Mouse (Mus musculus) intestine, embryonic 15.5 days (tissue): ENCODE results near the gene Srsf3. TPM values are rescaled to one million over a fixed set of nuclear protein-coding genes. Genes with fewer than 3 reads are reported as not detected.
"Not testable (repeated sequence)": the region's sequence is repeated elsewhere in the genome, so short reads cannot be mapped to it uniquely, and the experiment has no call there.

Experiments
- ATAC-seq: fragments of 200-750 bp; cut with Nextera tagmentation; 2 replicates; pipeline ENCODE4 v1.8.0; 2017; ENCODE audit warnings: moderate TSS enrichment, moderate library complexity
- H3K27ac ChIP-seq: fragments of 300-500 bp; sonication (generic); 2 replicates; pipeline ENCODE4 v1.5.1; 2015; ENCODE audit warnings: mild to moderate bottlenecking, inconsistent platforms
- H3K27me3 ChIP-seq: fragments of 300-500 bp; sonication (generic); replicated peaks from 2 replicates; pipeline ENCODE4 v1.6.1; 2015; ENCODE audit warnings: inconsistent platforms
- H3K36me3 ChIP-seq: fragments of 300-500 bp; sonication (generic); 2 replicates; pipeline ENCODE4 v1.6.1; 2015; ENCODE audit warnings: inconsistent platforms
- H3K4me1 ChIP-seq: fragments of 300-500 bp; sonication (generic); replicated peaks from 2 replicates; pipeline ENCODE4 v1.6.1; 2015; ENCODE audit warnings: inconsistent platforms
- H3K4me2 ChIP-seq: fragments of 300-500 bp; sonication (generic); replicated peaks from 2 replicates; pipeline ENCODE4 v1.6.1; 2015; ENCODE audit warnings: mild to moderate bottlenecking, inconsistent platforms
- H3K4me3 ChIP-seq: fragments of 300-500 bp; sonication (generic); replicated peaks from 2 replicates; pipeline ENCODE4 v1.5.1; 2015; ENCODE audit warnings: inconsistent platforms
- H3K9ac ChIP-seq: fragments of 300-500 bp; sonication (generic); 2 replicates; pipeline ENCODE4 v1.6.1; 2015; ENCODE audit warnings: inconsistent platforms
- H3K9me3 ChIP-seq: fragments of 300-500 bp; sonication (generic); 2 replicates; pipeline ENCODE4 v1.6.1; 2016; ENCODE audit warnings: inconsistent platforms
- WGBS: fragments of 180-500 bp; shearing (Covaris S2); methylation state at CpG from one replicate; pipeline ENCODE4 v1.1.7; 2015; 5-methylcytosine and 5-hydroxymethylcytosine counted together
- polyA plus RNA-seq: library from polyadenylated mRNA; unstranded; fragments of >200 nt; fragmentation: Nextera tagmentation; extraction: Ambion mirVana; gene quantifications from 2 replicates; pipeline ENCODE4 v1.2.1, GENCODE M21; 2015

Srsf3 gene
- polyA plus RNA-seq, 1 experiment from 2014 or later = 544 TPM

DNA sequence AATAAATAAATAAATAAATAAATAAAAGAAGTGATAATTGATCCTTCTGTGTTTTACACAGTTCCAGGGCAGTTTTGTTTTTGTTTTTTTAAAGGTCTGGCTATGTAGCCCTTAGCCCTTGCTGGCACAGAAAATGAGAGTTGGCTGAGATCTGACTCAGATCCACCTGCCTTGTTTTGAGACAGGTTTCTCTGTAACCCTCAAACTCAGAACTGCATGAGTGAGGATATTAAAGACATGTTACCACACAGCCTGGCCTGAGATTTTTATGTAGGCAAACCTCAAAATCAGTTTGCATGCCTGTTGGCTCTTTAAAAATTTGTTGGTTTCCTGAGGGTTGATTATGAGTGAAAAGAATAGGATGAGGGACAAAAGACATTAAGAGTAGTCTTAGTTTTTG lies 3.1 kb downstream of the Srsf3 start:
- Histone ChIP-seq H3K9me3 (no peaks in the 10 kb centered on the region), H3K4me2 (peak overlapping the region; percentile 65), H3K27ac (no peak overlapping the region), H3K9ac (no peak overlapping the region), H3K4me1 (peaks cover 17% of the 10 kb centered on the region), H3K27me3 (no peaks in the 10 kb centered on the region), H3K4me3 (peak overlapping the region; percentile 63), H3K36me3 (peaks cover 28% of the 10 kb centered on the region)
- no peak for ATAC-seq

DNA sequence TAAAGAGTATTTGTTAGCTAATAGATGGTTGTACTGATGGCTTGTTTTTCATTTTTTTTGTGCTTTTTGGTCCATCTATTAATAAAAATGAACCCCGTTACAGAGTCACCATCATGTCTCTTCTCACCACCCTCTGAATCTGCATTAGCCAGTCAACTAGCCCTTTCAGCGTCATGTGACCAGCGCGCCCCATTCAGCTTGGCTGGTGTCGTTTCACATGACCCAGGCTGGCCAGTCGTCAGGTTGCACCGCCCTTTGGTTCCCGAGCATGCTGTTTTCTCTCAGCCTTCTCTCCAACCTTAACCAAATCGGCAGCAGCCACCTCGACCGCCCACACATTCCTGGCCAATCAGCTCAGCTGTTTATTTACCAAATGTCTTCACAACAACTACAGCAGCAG lies 6.9 kb downstream of the Srsf3 start:
- Histone ChIP-seq H3K9me3 (no peaks in the 10 kb centered on the region), H3K4me2 (no peak overlapping the region), H3K27me3 (no peaks in the 10 kb centered on the region), H3K4me1 (peaks cover 17% of the 10 kb centered on the region), H3K9ac (no peak overlapping the region), H3K36me3 (peaks cover 35% of the 10 kb centered on the region), H3K4me3 (no peak overlapping the region), H3K27ac (no peak overlapping the region)
- WGBS = 67% methylated on average over 11 of the region's 11 CpGs
- ATAC-seq = no peak

DNA sequence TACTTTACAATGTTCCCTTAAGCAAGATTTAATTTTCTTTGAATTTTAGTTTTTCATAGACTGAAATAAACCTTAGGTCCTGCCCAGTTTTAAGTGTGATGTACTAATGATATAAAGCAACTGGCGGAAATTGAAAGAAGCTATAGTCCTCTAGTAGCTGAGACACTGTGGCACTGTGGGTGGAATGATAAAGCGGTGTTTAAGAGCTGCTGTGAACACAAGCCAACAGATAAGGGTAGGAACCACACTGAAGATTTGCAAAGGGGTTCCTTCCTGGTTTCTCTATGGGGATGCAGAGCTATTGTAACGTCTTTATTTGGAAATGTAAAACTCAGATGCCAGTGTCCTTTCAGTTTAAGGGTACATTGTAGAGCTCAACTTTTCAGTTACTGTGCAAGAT lies 9.2 kb downstream of the Srsf3 start:
- not testable (repeated sequence) for H3K9ac ChIP-seq, H3K27ac ChIP-seq, H3K4me2 ChIP-seq, ATAC-seq, H3K4me3 ChIP-seq, H3K27me3 ChIP-seq, H3K9me3 ChIP-seq
- peaks cover 18% of the 10 kb centered on the region for H3K4me1 ChIP-seq
- WGBS = 76% methylated on average over 3 of the region's 3 CpGs
- H3K36me3 ChIP-seq = peaks cover 48% of the 10 kb centered on the region

GRCm38 (mm10) chr17:29042569-29042968 lies 10.1 kb downstream of the Srsf3 start:
- no peak for ATAC-seq
- Histone ChIP-seq H3K36me3 (peaks cover 43% of the 10 kb centered on the region), H3K4me1 (peaks cover 13% of the 10 kb centered on the region), H3K4me2 (no peak overlapping the region), H3K9me3 (no peaks in the 10 kb centered on the region), H3K27me3 (no peaks in the 10 kb centered on the region), H3K4me3 (no peak overlapping the region), H3K27ac (no peak overlapping the region), H3K9ac (no peak overlapping the region)

DNA sequence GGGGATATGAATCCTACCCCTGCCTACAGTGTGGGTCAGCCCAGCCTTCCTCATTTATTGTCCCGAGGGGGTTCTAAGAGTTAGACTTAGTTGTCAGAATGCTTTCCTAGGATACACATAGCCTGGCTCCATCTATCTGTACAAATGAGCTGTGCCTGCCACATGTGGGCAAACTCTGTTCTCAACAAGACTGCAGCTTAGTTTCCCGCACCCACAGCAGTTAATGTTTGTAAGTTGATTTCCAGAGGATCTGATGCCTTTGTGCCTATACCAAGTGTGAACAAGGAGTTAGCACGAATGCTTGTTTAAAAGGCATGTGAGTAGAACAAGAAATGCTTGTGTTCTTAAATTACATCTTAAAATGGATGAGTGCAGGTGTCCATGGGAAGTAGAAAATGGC lies 11.2 kb downstream of the Srsf3 start:
- no peak overlapping the region for H3K9ac ChIP-seq
- no peak overlapping the region for H3K4me2 ChIP-seq
- no peaks in the 10 kb centered on the region for H3K9me3 ChIP-seq
- H3K27ac ChIP-seq = no peak overlapping the region
- ATAC-seq = no peak
- H3K4me1 ChIP-seq = peaks cover 8% of the 10 kb centered on the region; the same call in 1 of the 2 replicates
- H3K27me3 ChIP-seq = no peaks in the 10 kb centered on the region
- WGBS = 87% methylated on average over 3 of the region's 3 CpGs
- H3K36me3 ChIP-seq = peaks cover 42% of the 10 kb centered on the region
- no peak overlapping the region for H3K4me3 ChIP-seq

DNA sequence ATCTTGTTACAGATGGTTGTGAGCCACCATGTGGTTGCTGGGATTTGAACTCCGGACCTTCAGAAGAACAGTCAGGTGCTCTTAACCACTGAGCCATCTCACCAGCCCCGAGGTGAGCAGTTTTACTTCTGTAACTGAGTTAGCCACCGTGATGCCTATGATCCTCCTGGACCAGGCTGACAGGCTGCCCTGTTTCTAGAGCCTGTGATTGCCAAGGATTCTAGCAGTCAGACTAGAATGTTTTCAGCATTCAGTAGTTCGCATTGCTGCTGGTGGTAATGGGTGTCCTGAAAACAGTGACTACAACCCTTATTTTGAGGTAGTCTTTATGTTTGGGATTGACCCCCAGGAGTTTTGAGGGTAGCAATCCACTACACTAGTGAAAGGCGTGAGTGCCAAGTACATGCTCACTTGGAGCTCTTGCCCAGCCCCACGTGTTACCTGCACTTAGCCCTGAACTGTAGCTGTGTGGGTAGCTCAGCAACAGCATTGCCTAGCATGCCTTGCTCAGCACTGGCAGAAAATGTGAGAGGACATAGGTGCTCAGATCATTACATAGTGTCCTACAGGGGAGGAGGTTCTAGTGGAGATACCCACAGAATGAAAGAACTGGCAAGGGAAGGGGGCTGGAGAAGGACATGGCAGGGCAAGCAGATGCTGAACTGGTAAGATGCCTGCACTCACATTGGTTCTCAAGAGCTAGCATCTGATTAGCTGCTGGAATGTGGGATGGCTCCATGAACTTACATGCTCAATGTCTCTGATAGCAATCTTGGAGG lies 11.9 kb downstream of the Srsf3 start:
- no peaks in the 10 kb centered on the region for H3K9me3 ChIP-seq
- peaks cover 8% of the 10 kb centered on the region; the same call in 1 of the 2 replicates for H3K4me1 ChIP-seq
- H3K36me3 ChIP-seq = peaks cover 38% of the 10 kb centered on the region
- H3K4me3 ChIP-seq = no peak overlapping the region
- H3K27ac ChIP-seq = no peak overlapping the region
- H3K4me2 ChIP-seq = no peak overlapping the region
- WGBS = 87% methylated on average over 6 of the region's 6 CpGs
- H3K27me3 ChIP-seq = no peaks in the 10 kb centered on the region
- no peak overlapping the region for H3K9ac ChIP-seq
- ATAC-seq = peak; percentile 18; the same call in 1 of the 2 replicates

GRCm38 (mm10) chr17:29044925-29045319 lies 12.5 kb downstream of the Srsf3 start:
- peaks cover 9% of the 10 kb centered on the region; the same call in 1 of the 2 replicates for H3K4me1 ChIP-seq
- 63% methylated on average over 1 of the region's 1 CpGs for WGBS
- H3K9me3 ChIP-seq = no peaks in the 10 kb centered on the region
- H3K36me3 ChIP-seq = peaks cover 33% of the 10 kb centered on the region
- ATAC-seq = no peak
- H3K9ac ChIP-seq = no peak overlapping the region
- no peak overlapping the region for H3K27ac ChIP-seq
- H3K4me3 ChIP-seq = no peak overlapping the region
- no peaks in the 10 kb centered on the region for H3K27me3 ChIP-seq
- H3K4me2 ChIP-seq = no peak overlapping the region

GRCm38 (mm10) chr17:29045741-29046530 lies 13.5 kb downstream of the Srsf3 start:
- H3K9ac ChIP-seq = no peak overlapping the region
- WGBS = 56% methylated on average over 12 of the region's 12 CpGs
- no peak overlapping the region for H3K4me2 ChIP-seq
- ATAC-seq = peak; percentile 32
- H3K27me3 ChIP-seq = no peaks in the 10 kb centered on the region
- H3K9me3 ChIP-seq = no peaks in the 10 kb centered on the region
- H3K36me3 ChIP-seq = peaks cover 31% of the 10 kb centered on the region
- H3K4me3 ChIP-seq = no peak overlapping the region
- H3K27ac ChIP-seq = peak overlapping the region; percentile 48; the same call in 1 of the 2 replicates
- H3K4me1 ChIP-seq = peaks cover 15% of the 10 kb centered on the region; the same call in 1 of the 2 replicates

- no peak overlapping the region for H3K4me3 ChIP-seq
- H3K9ac ChIP-seq = no peak overlapping the region
- H3K27ac ChIP-seq = no peak overlapping the region
- H3K36me3 ChIP-seq = peaks cover 31% of the 10 kb centered on the region
- no peaks in the 10 kb centered on the region for H3K27me3 ChIP-seq
- peaks cover 15% of the 10 kb centered on the region; the same call in 1 of the 2 replicates for H3K4me1 ChIP-seq
- H3K4me2 ChIP-seq = no peak overlapping the region
- H3K9me3 ChIP-seq = no peaks in the 10 kb centered on the region
- 80% methylated on average over 3 of the region's 3 CpGs for WGBS
- no peak for ATAC-seq
Measured at GRCm38 (mm10) chr17:29046863-29047262, 14.4 kb downstream of the Srsf3 start.

DNA sequence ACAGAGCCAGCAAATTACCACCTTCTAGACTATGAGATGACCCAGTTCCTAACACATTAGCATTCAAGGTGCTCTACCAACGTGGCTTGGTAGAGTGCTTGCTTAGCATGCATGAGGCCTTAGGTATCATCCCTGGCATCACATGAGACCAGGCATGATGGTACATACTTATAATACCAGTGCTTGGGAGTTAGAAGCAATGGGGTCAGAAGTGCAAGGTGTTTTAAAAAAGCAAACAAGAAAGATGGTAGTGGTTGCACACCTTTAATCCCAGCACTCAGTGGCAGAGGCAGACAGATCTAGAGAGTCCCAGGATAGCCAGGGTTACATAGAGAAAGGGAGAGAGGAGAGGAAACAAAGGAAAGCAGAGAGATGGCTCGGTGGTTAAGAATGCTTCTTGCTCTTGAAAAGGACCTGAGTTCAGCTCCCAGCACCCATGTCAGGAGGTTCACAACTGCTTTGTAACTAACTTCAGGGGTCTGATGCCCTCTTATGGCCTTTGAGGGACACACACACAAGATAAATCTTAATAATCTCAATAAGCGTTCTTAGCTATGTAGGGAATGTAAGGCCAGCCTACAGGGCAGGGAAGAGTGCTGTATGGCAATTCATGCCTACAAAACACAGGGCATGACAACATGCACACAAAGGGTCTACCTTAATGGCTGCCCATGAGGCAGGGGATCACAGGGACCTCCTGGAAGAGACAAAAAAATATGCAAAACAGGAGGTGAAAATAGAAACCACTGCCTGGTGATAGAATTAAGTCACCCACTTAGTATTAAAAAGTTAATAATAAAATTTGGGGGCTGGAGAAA lies 15.5 kb downstream of the Srsf3 start:
- H3K4me2 ChIP-seq = no peak overlapping the region
- H3K27ac ChIP-seq = no peak overlapping the region
- peaks cover 31% of the 10 kb centered on the region for H3K36me3 ChIP-seq
- no peaks in the 10 kb centered on the region for H3K9me3 ChIP-seq
- H3K4me1 ChIP-seq = peaks cover 15% of the 10 kb centered on the region; the same call in 1 of the 2 replicates
- 58% methylated on average over 3 of the region's 3 CpGs for WGBS
- no peaks in the 10 kb centered on the region for H3K27me3 ChIP-seq
- H3K4me3 ChIP-seq = no peak overlapping the region
- no peak for ATAC-seq
- no peak overlapping the region for H3K9ac ChIP-seq

- Histone ChIP-seq H3K9me3 (no peaks in the 10 kb centered on the region), H3K9ac (no peak overlapping the region), H3K27ac (no peak overlapping the region), H3K36me3 (peaks cover 26% of the 10 kb centered on the region), H3K27me3 (no peaks in the 10 kb centered on the region), H3K4me1 (peaks cover 23% of the 10 kb centered on the region), H3K4me3 (no peak overlapping the region), H3K4me2 (no peak overlapping the region)
- 16% methylated on average over 13 of the region's 13 CpGs for WGBS
- peak; percentile 10; the same call in 1 of the 2 replicates for ATAC-seq
Measured at GRCm38 (mm10) chr17:29048748-29049507, 16.5 kb downstream of the Srsf3 start.
